Mouse (Mus musculus) kidney, adult 2 months (tissue): ENCODE data around the gene Slmap.
"Not testable (repeated sequence)": the region's sequence is repeated elsewhere in the genome, so short reads cannot be mapped to it uniquely, and the experiment has no call there.

Experiments used
- CTCF ChIP-seq: fragments of 200-500 bp; conservative IDR thresholded peaks from 2 replicates; pipeline ENCODE4 v1.5.1; 2011; ENCODE audit warnings: low read depth, mild to moderate bottlenecking, control low read depth, low read length, moderate library complexity, mixed read lengths; ENCODE audit not compliant: insufficient read depth, insufficient read length
- POLR2A ChIP-seq: fragments of 200-500 bp; IDR thresholded peaks from one replicate; pipeline ENCODE4 v1.6.1; 2011; ENCODE audit warnings: low read depth, low read length, control low read depth

GRCm38 (mm10) chr14:26388961-26389360 lies 145.8 kb downstream of the Slmap start:
- TF ChIP-seq CTCF, POLR2A: not testable (repeated sequence)
